Mouse (Mus musculus) adrenal gland (tissue): ENCODE results near the gene Apbb2.

Source experiments
- intact Hi-C: fragments of 180-260 bp; cut with DNase I; formaldehyde crosslinking; loops from one replicate; pipeline ENCODE4 v1.15.1; 2025

The Apbb2 gene

DNA sequence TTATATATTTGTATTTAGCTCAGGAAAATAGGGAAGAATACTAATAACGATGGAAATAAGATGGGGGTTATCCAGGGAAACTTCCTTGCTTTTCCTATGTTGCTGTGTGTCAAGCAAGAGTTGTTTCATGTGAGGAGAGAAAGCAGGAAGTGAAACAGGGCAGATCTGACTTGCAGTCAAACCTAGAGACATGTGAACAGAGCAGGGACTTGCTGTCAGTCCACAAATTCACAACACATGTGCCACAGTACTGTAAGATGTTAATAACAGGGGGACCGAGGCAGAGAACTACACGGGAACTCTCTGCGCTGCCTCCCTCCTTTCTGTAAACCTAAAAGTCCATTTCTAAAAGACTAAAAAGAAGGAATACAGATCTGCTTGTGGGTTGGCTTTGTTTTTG lies 93.6 kb downstream of the Apbb2 start:
- intact Hi-C loops: no loop called here

DNA sequence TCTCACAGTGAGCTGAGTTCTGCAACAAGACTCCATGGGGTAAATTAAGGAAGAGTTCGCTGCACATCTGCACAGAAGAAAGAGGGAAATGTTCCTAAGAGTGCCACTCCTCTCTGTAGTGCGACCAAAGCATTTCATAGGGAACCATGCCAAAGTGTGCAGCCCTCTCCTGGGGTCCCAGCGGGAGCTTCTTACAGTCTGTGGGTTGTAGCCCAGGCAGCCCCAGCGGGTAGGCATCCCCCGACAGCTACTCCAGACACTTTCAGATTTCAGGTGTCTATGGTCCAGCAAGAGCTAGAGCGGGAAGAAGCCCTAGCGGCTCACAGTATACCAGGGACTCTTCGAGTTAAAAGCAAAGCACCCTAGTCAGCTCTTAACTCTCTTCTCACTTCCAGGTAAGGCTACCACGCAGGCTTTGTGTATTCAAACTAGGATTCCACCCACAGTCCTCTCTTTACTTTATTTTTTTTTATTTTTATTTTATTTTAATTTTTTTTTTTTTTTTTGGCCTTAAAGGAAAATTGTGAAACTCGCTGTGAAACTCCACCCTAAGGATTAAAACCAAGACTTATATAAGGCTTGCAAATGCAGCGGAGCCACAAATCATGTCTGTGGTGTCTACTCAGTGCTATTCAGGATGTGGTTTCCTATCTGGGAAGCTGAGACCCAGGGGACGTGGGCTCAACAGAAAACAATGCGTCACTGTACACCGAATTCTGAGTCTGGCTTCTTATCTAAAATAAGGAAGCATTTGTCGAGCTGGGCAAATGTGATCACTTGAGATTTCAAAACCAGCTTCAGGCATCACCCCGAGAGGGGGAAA lies 94.7 kb downstream of the Apbb2 start:
- intact Hi-C loops: no loop called here

DNA sequence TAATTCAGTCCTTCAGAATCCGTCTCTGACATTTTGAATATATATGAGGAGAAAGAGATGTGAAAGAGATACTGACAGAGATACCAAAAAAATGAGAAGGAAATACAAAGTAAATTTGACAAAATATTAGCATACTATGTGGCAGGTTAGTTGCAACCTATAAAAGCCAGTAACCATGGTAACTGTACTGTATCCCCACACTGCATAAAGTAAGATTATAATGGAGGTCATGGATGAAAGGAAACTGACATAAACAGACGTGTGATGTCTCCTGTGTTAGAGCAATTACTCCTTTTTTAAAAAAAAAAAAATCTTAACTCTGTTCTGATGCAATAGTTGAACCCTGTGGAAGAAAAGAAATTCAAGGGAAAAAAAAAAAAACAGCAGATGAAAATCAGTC lies 97.3 kb downstream of the Apbb2 start:
- intact Hi-C loops: no loop called here

DNA sequence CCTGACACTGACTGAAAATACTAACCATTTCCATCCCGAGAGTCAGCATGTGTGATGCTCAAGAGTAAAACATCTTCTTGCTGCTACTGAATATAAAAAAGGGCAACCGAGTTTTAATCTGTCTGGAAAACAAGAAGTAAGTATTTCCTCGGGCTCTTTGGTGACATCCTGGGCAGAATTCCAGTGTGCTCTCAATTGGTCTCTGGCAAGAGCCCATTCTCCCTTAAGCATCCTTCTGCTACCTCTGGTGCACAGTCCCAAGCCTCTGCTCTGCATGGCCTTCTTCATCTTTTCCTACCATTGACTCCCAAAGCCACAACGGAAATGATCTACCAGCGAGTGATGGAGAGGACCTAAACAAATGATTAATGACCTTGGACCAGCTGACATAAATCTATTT lies 99.1 kb downstream of the Apbb2 start:
- intact Hi-C loops: no loop called here

DNA sequence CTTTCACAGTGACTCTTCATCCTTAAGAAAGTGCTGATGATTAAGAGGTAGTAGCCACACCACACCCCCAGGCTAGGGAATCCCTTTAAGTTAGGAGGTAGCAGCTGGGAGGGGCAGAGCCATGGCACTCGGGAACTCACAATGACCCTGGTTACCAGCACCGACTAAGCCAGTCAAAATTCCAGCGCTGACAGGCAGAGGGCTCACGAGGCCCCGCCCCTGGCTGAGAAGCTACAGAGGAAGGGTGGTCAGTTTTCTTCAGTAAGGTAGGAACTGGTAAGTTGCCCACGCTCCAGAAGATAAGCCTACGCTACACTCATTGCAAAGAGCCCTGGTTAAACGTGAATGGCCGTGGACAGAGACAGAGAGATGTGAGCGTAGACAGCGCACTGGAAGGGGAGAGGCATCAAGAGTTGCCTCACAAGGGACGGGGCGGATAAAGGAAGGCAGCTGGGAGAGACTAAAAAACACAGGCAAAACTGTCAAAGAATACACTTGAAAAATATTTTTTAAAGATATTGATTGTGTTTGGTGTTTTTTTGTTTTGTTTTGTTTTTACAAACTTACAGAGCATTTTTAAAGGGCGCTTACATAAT lies 100.1 kb downstream of the Apbb2 start:
- intact Hi-C loops: no loop called here

DNA sequence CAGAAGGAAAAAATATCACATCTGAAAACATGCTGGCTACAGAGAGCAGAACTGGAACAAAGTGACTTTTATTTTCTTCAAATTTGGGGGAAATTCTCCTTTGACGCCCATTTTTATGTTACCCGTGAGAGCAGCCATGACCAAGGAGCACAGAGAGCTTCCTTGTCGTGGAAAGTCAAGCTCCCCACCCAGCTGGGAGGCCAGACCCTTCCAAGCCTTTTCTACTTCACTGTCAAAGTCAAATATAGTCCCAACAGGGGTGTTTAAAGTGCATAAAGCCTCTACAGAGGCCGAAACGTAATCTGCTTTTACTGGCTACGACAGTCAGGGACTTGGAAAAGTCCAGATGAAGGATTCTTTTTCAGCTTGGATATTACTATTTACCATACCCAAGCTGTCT lies 101.1 kb downstream of the Apbb2 start:
- intact Hi-C loops: no loop called here

DNA sequence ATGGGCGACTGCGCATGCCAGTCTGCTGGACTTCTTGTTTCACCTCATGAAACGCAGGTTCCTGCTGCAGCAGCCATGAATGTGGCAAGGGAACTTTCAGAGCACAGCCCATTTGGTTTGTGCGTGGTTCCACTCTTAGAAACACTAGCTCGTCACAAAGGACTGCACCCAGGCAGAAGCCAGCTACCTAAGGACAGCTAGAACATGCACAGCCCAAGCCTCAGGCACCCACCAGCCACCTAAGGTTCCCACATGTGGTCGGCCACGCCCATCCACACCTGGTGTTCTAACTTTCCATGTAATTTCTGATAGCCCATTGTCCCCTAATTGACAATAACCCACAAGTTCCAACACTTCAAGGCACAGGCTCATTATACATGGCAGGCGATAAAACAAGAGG lies 102.3 kb downstream of the Apbb2 start:
- intact Hi-C loops: no loop called here

DNA sequence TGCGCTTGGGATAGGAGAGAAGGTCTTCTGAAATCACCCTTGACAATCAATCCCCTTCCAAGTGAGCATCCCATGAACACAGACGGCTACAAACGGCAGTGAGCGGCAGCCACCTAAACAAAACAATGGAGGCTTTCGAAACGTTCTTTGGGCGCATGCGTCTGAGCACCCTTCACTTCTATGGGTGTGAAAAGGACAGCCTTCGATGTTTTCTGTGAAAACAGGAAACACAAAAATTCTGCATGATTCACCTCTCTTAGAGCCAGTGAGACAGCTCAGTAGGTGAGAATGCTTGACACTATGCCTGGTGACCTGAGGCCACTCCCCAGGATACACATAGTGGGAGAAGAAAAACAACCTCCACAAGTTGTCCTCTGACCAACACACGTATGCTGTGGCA lies 103.3 kb downstream of the Apbb2 start:
- intact Hi-C loops: no loop called here

DNA sequence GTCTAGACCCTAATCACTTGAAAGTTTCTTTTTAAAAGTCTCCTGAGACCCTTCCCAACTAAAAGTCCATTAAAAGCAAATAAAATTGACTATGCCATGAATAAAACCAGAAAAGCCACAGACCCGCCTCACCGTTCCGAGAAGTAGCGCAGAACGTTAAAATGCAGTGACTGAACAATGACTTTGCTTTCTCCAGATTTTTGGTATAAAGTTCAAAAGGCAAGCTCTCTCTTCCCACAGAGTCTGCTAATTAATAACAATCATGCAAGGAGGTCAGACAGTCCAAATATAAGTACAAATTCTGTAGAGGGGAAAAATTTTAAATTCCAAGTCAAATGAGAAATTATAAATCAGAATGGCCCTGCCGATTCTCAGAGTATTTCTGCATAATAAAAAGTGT lies 103.9 kb downstream of the Apbb2 start:
- intact Hi-C loops: no loop called here

DNA sequence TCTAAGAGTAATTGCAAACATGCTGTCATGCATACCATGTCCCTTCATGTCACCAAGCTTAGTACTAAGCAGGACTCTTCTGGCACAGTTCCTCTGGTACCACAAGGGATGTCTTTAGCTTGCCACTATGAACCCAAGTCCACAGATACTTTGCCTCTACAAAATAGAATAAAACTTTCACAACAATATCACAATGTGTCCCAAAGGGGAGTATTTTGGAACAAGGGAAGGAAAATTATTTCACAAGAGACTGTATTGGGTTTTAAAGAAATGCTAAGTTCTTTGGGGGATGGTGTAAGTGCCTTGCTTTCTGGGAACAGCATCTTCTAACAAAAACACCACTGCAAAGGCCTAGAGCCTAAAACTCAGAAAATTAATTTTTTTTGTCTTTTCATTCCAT lies 105.2 kb downstream of the Apbb2 start:
- intact Hi-C loops: no loop called here

DNA sequence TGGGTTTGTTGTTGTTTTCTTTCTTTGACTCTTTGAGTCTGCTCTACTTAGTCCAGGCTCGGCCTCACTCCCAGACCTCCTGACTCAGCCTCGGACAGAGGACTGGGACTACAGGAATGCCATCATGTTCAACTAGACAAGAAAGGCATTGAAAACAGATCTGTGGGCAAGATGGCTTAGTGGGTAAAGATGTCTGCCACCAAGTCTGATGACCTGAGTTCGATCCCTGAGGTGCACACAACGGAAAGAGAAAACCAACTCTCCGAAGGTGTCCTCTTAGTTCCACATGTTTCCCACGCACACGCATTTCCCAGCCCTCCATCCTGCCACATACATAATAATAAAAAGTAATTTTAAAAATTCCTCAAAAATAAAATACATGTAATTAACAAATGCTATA lies 106.1 kb downstream of the Apbb2 start:
- intact Hi-C loops: no loop called here

DNA sequence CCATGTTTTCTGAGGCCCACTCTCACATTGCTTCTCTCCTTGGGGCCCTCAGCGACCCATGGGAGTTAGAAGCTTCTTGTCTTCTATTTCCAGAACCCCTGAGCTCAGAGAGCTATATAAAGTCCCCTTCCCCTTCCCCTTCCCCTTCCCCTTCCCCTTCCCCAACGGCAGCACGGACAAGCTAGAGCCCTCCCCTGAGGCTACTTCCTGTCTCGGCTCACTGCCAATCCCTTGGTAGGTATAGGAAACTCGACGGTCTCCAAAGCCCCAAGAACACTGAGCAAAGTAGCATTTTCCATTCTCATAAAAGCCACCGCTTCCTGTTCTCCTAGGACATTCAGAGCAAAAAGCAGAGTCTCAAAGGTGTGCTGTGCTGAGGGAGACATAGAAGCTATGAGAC lies 107.9 kb downstream of the Apbb2 start:
- intact Hi-C loops: no loop called here

DNA sequence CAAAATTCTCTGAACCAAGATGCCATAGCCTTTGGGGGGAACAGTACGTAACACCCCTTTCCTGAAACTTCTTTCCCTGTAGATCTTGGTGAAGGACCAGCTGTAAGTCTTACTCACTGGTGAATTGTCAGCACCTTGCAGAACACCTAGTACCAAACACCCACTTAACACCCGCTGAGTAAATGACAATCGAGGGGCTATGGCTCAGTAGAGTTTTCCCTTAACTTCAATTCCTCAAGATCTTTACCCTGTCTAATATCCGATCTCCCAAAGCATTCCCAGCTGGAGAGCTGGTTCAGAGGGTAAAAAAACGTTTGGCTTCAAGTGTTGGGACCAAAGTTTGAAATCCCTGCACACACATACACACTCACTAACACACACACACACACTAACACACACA lies 109.4 kb downstream of the Apbb2 start:
- intact Hi-C loops: no loop called here

DNA sequence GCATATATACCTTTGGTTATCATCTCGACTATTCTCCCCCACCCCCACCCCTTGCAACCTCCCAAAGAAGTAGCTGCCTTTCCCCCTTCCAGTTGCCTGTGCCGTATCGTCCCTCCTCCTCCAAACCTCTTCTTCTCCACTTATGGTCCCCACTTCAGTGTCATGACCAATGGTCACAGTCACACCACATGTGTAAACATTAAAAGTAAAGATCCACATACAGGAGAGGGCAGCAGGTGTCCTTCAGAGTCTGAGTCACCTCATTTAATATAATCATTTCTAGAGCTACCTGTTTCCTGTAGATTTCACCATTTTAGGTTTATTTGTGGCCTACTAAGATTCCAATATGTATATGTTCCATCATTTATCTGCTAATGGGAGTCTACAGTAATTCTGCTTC lies 113.0 kb downstream of the Apbb2 start:
- intact Hi-C loops: no loop called here

DNA sequence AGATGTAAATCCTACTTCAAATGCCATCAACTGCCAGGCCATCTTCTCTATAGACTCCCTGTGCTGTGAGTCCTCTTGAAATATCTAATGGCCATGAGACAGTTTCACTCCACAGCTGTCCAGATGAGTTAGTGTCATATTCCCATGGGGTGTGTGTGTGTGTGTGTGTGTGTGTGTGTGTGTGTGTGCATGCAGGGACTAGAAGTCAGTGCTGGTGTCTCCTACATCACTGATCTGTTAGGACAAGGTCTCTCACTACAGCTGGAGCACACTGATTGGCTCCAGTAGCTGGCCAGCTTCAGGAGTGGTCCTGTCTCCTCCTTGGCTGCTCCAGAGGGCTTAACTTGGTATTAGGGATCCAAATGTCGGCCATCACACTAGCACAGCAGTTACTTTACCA lies 113.5 kb downstream of the Apbb2 start:
- intact Hi-C loops: no loop called here

DNA sequence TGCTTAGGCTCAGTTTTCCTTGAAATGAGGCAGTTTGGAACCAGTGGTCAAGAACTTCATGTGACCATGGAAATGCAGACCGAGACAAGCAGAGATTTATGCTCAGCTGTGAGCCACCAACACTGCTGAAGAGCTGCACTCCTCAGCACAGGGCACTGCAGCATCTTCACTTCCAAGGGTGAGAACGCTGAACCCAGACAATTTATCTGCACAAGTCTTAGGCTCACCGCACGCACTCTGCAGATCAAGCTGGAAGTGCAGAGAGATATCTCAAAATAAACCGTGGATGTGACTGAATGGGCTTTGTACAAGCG lies 114.2 kb downstream of the Apbb2 start:
- intact Hi-C loops: no loop called here

DNA sequence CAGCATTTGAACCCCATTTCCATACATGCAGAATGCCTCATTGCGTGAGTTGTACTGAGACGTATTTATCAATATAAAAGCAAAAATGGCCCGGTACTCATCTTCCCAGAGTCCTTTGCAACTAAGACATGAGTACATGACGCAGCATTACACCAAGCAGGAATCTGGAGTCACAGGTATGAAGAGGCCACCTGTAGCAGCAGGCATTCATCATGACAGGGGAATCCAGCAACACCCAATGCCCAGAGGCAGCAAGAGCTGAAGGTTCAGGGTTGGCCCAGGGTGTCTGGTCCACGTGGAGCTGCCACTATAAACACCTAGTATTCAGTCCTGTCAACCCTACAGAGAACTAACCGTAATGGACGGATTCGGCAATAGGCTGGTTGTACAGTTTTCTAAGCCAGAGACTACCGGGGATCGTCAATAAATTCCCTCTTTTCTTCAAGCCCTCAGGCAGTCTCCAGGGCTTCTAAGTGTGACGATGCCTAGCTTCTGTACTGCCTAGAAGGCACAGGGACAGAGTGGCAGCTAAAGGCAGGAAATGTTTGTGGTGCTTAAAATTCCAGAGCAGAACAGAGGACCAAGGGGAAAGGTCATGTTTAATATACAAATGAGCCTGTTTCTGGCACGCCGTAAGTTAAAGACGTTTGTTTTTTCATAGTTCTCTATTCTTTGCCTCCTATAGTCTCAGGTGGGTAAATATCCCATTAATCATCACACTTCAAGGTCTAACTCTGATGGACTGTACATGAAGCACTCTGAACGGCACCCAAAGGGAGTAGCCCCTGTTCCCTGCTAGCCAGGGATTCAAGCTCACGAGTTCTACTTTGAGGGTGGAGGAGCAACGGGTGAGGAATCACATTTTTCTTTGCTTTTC lies 114.8 kb downstream of the Apbb2 start:
- intact Hi-C loops: no loop called here

DNA sequence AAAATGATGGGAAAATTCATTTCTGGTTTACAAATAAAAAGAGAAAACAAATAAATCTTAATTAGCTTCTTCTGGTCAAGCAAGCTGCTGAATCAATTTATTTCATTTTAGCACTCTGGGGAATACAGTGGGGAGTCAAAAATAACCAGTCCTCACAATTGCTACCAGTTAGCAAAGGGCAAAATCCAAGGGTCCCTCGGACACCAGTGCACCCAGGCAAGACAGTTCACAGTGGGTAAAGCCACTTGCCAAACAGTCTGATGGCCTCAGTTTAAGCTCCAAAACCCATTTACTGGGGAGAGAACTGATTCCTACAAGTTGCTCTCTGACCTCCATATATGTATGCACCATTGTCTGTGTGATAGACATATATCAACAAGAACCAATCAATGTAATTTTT lies 115.6 kb downstream of the Apbb2 start:
- intact Hi-C loops: no loop called here

DNA sequence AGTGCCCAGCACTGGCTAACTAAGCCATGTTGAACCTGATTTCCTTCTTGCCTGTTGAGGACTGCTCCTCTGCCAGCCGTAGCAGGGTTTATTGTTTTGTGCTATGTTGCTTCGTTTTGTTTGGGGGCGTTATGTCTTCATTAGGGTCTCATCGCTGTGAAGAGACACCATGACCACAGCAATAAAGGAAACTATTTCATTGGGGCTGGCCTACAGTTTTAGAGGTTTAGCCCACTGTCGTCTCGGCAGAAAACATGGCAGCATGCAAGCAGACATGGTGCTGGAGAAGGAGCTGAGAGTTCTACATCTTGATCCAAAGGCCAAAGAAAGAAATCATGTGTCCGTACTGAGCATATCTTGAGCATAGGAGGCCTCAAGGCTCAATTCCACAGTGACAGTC lies 119.0 kb downstream of the Apbb2 start:
- intact Hi-C loops: no loop called here

DNA sequence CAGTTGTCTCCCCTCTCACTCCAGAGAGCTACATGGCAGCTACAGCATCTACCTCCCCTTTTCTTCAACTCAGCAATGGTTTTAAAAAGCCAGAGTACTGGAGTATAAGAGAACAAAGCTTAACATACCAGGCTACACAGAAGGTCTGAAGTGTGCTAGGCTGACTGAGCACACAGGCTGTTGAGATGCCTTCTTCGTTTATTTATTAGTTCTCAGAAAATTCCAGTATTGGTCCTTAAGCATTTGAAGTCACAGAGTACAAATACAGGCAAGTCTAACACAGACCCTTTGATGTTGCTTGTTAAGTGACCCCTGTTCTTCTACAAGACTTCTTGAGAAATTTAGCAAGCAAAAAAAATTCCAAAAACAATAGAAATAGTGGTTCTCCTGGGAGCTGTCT lies 120.4 kb downstream of the Apbb2 start:
- intact Hi-C loops: no loop called here

DNA sequence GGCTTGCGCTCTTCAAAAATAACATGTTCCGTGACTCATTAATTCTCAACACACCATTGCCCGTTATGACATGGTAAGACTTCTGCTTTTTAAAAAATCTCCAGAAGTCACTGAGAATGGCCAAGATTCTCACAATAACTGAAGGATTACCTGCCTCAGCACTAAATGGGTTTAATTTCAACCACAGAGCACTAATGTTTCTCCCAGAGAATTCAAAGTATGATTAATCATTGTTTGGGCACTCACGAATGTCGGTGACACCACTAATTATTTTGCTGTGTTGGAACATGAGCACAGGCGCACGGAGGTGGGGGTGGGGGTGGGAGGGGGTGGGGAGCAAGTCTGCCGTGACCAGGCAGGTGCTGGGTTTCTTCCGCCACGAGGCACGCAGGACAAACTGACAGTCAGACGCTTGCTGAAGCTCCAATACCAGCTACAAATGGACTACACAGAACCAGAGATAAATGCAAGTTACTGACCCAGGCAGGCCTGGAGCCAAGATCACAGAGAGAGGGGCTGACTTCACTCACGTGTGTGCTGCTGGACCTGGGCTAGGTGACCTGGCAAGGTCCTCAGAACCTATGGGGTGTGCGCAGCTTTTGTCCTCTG lies 121.0 kb downstream of the Apbb2 start:
- intact Hi-C loops: no loop called here

DNA sequence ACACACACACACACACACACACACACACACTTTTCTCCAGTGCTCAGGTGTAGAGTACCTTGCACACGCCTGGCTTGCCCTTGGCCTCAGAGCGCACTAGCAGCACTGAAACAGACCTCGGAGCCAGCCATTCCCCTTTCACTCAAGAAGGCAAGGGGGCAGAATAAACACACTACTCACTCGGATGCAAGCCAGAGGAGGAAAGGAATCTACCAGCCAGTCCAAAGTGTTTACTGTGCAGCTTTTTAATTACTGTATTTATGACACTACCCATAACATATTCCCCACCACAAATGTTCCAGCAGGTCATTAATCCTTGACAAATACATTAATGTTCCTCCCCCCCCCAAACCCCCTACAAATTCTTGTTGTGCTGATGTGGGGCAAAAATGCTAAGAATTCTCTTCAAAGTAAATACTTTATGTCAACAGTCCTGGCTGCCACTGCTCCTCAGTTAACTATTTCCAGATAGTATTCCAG lies 121.7 kb downstream of the Apbb2 start:
- intact Hi-C loops: no loop called here
